Mouse (Mus musculus): ENCODE measurements around the gene Pfkp.

- no peak for TF ChIP-seq POLR2A (IDR thresholded peaks at IDR 0.05; ENCODE audit: insufficient read depth, low read depth, low read length)
- TF ChIP-seq EP300 (IDR thresholded peaks at IDR 0.05; ENCODE audit: insufficient read depth, low read depth, low read length), result no peak
- TF ChIP-seq CTCF (IDR thresholded peaks at IDR 0.05), result peak; percentile 70
Measured at GRCm38 (mm10) chr13:6575920-6576509, 72.6 kb downstream of the Pfkp start.

All from heart, adult 2 months (tissue).